Comparison of ENCODE assay signal across 7 mouse cellular contexts in the genomic region with DNA sequence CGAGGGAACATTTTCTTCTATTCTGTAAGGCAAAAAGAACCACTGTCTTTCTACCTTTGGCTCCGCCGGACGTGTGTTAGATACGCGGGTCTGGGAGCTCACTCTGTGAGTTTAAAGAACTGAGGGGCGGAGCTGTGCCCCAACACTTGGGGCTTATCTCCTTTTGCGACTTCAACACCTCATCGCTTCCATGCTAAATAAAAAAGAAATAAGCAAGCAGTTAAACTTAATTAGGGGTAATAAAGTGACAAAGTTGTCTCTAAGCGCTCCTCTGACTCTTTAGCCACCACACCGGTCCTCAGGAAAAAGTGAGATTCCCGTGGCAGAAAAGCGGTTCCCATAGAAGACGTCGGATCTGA. TPM values are rescaled to one million over a fixed set of nuclear protein-coding genes. Genes with fewer than 3 reads are reported as not detected.
DNase-seq lines count a peak whose midpoint lies in the region; ATAC-seq lines count a peak whose summit lies in the region.

No protein-coding gene starts in this region.

- H3K4me2 ChIP-seq in heart, embryonic 16.5 days (ENCODE audit: low read depth, low read length), result peak overlapping the region; percentile 93
- peak overlapping the region; percentile 97 for H3K4me2 ChIP-seq in liver, embryonic 15.5 days

- H3K36me3 ChIP-seq in heart, embryonic 16.5 days (ENCODE audit: control insufficient read depth, insufficient read depth), result no peaks in the 10 kb centered on the region
- H3K36me3 ChIP-seq in liver, embryonic 15.5 days (replicated peaks), result no peaks in the 10 kb centered on the region

- peaks cover 24% of the 10 kb centered on the region for H3K4me1 ChIP-seq in heart, embryonic 16.5 days (ENCODE audit: control insufficient read depth, insufficient read depth, low read length)
- H3K4me1 ChIP-seq in liver, embryonic 15.5 days (replicated peaks), result peaks cover 34% of the 10 kb centered on the region

- peak overlapping the region; percentile 72 for H3K9ac ChIP-seq in heart, embryonic 16.5 days (ENCODE audit: low read length)
- H3K9ac ChIP-seq in liver, embryonic 15.5 days, result peak overlapping the region; percentile 67

- H3K9me3 ChIP-seq in heart, embryonic 16.5 days (replicated peaks; ENCODE audit: control insufficient read depth, low read length), result no peaks in the 10 kb centered on the region
- H3K9me3 ChIP-seq in liver, embryonic 15.5 days (replicated peaks), result no peaks in the 10 kb centered on the region

- peak; percentile 18 for ATAC-seq in CD4-positive, CD25-positive, alpha-beta regulatory T cell, adult 4 months
- ATAC-seq in heart, embryonic 16.5 days (replicated peaks; ENCODE audit: extremely low read depth, insufficient read depth, low FRiP score), result no peak
- ATAC-seq in liver, embryonic 15.5 days (ENCODE audit: insufficient read depth), result no peak

- H3K27ac ChIP-seq in heart, embryonic 16.5 days (ENCODE audit: low read length), result peak overlapping the region; percentile 70; the same call in 1 of the 2 replicates
- H3K27ac ChIP-seq in liver, embryonic 15.5 days (replicated peaks), result no peak overlapping the region

- H3K4me3 ChIP-seq in heart, embryonic 16.5 days (ENCODE audit: low read length), result peak overlapping the region; percentile 85
- H3K4me3 ChIP-seq in liver, embryonic 15.5 days (replicated peaks), result peak overlapping the region; percentile 73

- DNase-seq in MEL-GATA-1-ER (ENCODE audit: extremely low read depth, low read depth), result peak; percentile 47
- DNase-seq in spleen, adult 12 weeks (ENCODE audit: low spot score), result peak; percentile 10
- DNase-seq in layer of hippocampus, adult 9-10 months (ENCODE audit: low spot score), result no peak
- no peak for DNase-seq in adrenal gland, adult 2 months

- peaks cover 2% of the 10 kb centered on the region; the same call in 1 of the 2 replicates for H3K27me3 ChIP-seq in heart, embryonic 16.5 days (ENCODE audit: control insufficient read depth, insufficient read depth, low read length)
- peaks cover 76% of the 10 kb centered on the region for H3K27me3 ChIP-seq in liver, embryonic 15.5 days

- WGBS in heart, embryonic 16.5 days, result under 1% methylated on average over 15 of the region's 15 CpGs
- WGBS in liver, embryonic 15.5 days (ENCODE audit: insufficient replicate concordance), result under 1% methylated on average over 15 of the region's 15 CpGs

RNA-seq across cellular contexts. Expression of a gene that starts 0.9 kb away (rescaled TPM):
- 10 to 100 TPM; 37.1 to 38.9 TPM for polyA plus RNA-seq in CD4-positive, CD25-positive, alpha-beta regulatory T cell, adult 4 months (2017; shearing (Covaris generic))
- 4.9 and 5.1 TPM in 2 replicates for polyA plus RNA-seq in heart, embryonic 16.5 days (2015; fragmentation: Nextera tagmentation; extraction: Ambion mirVana)
- 1.7 and 2.3 TPM in 2 replicates for polyA plus RNA-seq in liver, embryonic 15.5 days (2015; fragmentation: Nextera tagmentation; extraction: Ambion mirVana)
- 10 to 100 TPM; 21.8 to 27.9 TPM for total RNA-seq in adrenal gland, adult 2 months (2021)
- 22.5 and 23.1 TPM in 2 replicates for polyA plus RNA-seq in adrenal gland, adult 2 months (2012; rRNA removed)

Comparison
In these comparisons a context has a peak if more than half of its experiments do, and no peak if none do; other contexts are left out.
1. DNase-seq: peak in MEL-GATA-1-ER (single experiment) and spleen, adult 12 weeks (single experiment); none in layer of hippocampus, adult 9-10 months (single experiment) and adrenal gland, adult 2 months (single experiment).